Mouse (Mus musculus): Measurements from ENCODE around the gene Vps37b. TPM values are rescaled to one million over a fixed set of nuclear protein-coding genes. Genes with fewer than 3 reads are reported as not detected.

Gene Vps37b
- polyA plus RNA-seq, 1 experiment = 2.7 TPM

DNA sequence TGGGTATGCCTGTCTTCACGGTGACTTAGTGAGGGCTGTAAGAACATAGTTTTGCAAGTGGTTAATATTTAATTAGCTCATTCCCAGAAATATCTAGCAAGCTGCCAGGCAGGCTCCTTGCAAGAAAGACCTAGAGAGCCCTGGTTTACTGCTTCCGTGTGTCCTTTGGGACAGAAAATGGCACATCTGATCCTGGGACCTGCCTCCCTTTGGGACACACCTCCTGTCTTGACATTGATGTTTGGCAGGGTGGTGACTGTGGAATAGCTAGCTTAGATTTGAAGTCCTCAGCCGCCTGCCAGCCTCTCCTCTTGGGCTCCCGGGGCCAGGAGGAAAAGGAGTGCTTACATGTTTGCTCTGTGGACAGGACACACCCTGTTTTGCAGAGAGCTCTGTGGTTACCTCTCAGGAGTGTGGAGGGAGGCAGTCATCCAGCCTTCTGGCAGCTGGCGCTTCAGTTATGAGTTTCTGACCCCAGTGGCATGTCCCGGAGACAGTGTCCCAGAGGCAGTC is 56.3 kb downstream of the Vps37b start:
- H3K4me1 ChIP-seq (ENCODE audit: control insufficient read depth, insufficient read depth, insufficient read length, low read length) = peaks cover 35% of the 10 kb centered on the region
- no peak overlapping the region for H3K27ac ChIP-seq (replicated peaks; ENCODE audit: low read depth, low read length)
- H3K4me3 ChIP-seq (ENCODE audit: insufficient read depth, low read depth, low read length) = no peak overlapping the region

DNA sequence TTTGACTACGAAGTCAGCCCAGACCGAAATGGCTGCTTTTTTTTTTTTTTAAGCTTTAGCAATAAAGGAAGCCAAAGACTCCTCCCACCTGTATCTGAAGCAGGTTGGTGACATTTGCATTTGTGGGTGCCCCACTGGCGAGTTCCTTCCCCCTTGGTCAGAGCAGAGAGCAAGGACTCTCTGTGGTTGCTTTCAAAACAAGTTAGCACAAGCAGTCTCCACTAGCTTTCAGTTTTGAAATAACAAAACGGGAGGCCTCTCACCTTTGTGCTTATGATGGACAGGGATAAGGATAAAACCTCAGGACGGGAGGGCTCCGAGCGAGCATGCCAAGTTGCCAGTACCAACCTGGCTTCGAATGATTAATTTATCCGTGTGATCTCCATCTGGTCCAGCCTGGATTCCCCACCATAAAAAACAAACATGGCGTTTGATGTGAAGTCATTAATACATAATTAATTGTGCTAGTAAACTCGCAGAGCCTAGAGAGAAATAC is 57.4 kb downstream of the Vps37b start:
- Histone ChIP-seq H3K4me3 (ENCODE audit: insufficient read depth, low read depth, low read length) (peak overlapping the region; percentile 42), H3K27ac (replicated peaks; ENCODE audit: low read depth, low read length) (peak overlapping the region; percentile 13; the same call in 1 of the 2 replicates), H3K4me1 (ENCODE audit: control insufficient read depth, insufficient read depth, insufficient read length, low read length) (peaks cover 26% of the 10 kb centered on the region)

DNA sequence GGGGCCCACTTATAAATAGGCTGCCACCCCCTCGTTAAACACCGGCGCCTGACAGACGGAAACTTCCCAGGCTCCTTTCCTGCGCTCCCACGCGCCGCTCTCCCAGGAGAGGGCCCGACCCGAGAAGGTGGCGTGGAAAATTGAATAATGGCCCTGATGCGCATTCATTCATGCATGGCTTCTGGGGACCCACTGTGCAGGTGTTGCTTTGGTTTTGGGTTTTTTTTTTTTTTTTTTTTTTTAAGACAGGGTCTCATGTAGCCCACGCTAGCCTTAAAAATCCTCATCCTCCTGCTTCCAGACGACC is 57.9 kb downstream of the Vps37b start:
- Histone ChIP-seq H3K4me3 (ENCODE audit: insufficient read depth, low read depth, low read length) (peak overlapping the region; percentile 70), H3K4me1 (ENCODE audit: control insufficient read depth, insufficient read depth, insufficient read length, low read length) (peaks cover 22% of the 10 kb centered on the region), H3K27ac (replicated peaks; ENCODE audit: low read depth, low read length) (no peak overlapping the region; the same call in 1 of the 2 replicates)

DNA sequence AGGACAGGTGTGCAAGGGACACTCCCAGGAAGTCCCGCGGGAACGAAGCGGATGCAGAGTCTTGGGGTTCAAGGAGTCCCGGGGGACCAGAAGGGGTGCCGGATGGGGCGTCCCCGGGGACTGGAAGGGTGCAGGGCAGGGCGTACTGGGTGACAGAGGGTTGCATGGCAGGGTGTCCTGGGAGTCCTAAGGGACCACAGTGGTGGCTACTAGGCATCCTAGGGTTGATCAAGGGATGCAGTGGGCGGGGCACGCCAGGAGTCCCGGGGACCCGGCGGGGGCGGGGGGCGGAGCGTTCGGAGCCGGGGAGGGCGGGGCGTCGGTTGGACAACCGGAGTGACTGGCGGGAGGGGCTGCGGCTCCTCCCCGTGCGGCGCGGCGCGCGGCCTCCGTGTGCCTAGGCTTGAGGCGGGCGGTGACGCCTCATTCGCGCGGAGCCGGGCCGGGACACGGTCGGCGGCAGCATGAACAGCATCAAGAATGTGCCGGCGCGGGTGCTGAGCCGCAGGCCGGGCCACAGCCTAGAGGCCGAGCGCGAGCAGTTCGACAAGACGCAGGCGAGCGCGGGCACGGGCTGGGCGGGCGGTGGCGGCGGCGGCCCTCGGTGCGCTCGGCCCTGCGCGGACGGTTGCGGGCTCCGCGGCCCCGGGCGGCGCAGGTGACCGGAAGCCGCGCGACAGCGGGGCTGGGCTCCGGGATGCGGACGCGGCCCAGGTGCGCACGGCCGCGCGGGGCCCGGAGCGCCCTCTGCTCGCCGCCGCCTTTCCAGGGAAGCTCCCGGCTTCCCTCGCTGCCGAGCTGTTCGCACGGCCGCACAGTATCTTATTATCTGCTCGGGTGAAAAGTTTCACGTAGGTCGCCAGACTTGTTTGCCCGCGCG is 58.5 kb downstream of the Vps37b start, which contains the start of gene Hip1r:
Hip1r (plus strand) TSS at position 330 of the 880 bp plus-strand sequence.
- Histone ChIP-seq H3K4me3 (ENCODE audit: insufficient read depth, low read depth, low read length) (peak within 1 kb of the TSS; percentile 70), H3K27ac (replicated peaks; ENCODE audit: low read depth, low read length) (no peak within 1 kb of the TSS; the same call in 1 of the 2 replicates), H3K4me1 (ENCODE audit: control insufficient read depth, insufficient read depth, insufficient read length, low read length) (peaks cover 18% of the 10 kb centered on the region)

DNA sequence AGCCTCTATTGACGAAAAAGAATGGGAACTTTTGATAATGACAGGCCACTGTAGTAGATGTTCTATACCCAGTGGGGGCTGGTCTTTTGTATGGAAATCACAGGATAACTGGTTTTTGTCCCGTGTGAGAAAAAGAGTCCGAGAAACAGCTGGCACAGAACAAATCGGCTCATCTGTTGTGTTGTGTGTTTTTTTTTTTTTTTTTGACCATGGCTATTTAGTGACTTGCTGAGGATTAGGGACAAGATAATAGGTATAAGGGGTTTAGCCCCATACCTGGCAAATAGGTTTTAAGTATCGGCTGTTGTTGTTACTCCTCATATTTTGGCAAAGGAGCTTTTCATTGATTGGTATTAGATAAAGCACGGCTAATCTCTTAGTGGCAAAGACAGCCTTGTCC is 59.6 kb downstream of the Vps37b start:
- Histone ChIP-seq H3K4me3 (ENCODE audit: insufficient read depth, low read depth, low read length) (no peak overlapping the region), H3K27ac (replicated peaks; ENCODE audit: low read depth, low read length) (no peak overlapping the region), H3K4me1 (ENCODE audit: control insufficient read depth, insufficient read depth, insufficient read length, low read length) (peaks cover 9% of the 10 kb centered on the region)

DNA sequence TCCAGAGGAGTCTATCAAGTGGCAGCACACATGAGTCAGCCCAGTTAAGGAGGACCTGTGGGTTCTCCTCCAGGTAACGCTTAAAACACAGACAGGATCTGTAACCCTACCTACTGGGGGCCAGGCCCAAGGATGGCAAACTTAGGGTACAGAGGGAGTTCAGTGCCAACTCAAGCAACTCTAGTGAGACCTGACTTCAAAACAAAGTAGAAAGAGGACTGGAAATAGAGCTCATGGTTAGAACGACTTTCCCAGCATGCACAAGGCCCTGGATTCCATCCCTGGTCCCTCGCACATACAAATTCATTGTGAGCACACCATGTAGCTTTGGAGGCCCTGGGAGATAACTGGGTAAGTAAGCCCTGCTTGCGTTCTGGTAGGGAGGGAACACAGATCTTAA is 61.5 kb downstream of the Vps37b start:
- H3K4me1 ChIP-seq (ENCODE audit: control insufficient read depth, insufficient read depth, insufficient read length, low read length) = peaks cover 5% of the 10 kb centered on the region
- H3K4me3 ChIP-seq (ENCODE audit: insufficient read depth, low read depth, low read length) = no peak overlapping the region
- no peak overlapping the region for H3K27ac ChIP-seq (replicated peaks; ENCODE audit: low read depth, low read length)

DNA sequence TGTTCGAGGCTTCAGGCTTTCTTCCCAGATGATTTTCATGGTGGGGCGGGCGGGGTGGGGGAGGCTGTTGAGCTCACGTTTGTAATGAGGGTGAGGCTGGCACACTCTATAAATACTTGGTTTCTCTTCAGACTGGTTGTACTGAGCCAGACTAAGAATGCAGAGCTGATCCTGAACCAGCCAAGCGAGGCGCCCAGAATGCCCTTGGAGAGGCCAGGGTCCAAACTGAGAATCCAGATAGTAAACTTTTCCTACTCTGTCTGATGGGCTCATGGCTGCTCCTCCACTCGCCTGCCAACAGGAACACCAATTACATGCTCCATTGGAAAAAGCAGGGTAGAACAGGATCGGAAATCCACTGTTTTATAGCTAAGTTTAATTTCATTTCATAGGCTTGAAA is 62.9 kb downstream of the Vps37b start:
- H3K4me1 ChIP-seq (ENCODE audit: control insufficient read depth, insufficient read depth, insufficient read length, low read length) = no peaks in the 10 kb centered on the region
- H3K27ac ChIP-seq (replicated peaks; ENCODE audit: low read depth, low read length) = no peak overlapping the region
- no peak overlapping the region for H3K4me3 ChIP-seq (ENCODE audit: insufficient read depth, low read depth, low read length)

DNA sequence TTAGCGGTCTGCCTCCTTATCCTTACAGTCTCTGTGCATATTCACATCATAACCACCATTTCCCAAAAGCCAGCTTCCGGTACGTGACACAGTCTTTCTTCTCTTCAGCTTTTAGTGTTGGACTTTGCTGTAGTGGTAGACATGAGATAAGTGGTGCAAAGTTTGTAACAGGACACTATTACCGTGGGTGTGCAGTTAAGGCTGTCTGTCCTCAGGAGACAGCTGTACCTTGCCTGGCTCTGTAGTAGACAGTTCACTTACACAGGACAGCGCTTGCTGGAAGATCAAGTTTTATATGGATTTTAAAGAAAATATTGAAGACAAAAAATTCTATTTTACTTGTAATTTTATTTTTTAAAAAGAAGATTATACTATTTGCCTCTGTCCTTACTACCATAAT is 63.6 kb downstream of the Vps37b start:
- Histone ChIP-seq H3K27ac (replicated peaks; ENCODE audit: low read depth, low read length) (no peak overlapping the region), H3K4me1 (ENCODE audit: control insufficient read depth, insufficient read depth, insufficient read length, low read length) (no peaks in the 10 kb centered on the region), H3K4me3 (ENCODE audit: insufficient read depth, low read depth, low read length) (no peak overlapping the region)

DNA sequence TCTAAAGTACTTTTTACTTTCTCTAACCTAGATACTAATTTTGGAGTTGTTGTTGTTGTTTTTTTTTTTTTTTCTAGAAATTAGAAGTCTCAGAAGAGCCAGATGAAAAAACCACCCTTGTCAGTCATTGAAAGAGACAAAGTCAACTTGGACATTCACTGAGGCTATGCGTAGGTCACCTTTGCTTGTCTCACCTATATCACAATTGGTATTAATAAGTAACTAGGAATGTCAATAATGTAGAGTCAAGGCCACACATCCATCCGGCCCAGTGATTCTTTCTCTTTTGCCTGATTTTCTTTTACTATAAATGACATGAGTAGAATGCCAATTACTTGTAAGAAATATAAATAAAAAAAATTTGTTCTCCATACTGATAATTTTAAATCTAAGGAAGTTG is 65.3 kb downstream of the Vps37b start:
- no peak overlapping the region for H3K27ac ChIP-seq (replicated peaks; ENCODE audit: low read depth, low read length)
- no peak overlapping the region for H3K4me3 ChIP-seq (ENCODE audit: insufficient read depth, low read depth, low read length)
- H3K4me1 ChIP-seq (ENCODE audit: control insufficient read depth, insufficient read depth, insufficient read length, low read length) = no peaks in the 10 kb centered on the region

DNA sequence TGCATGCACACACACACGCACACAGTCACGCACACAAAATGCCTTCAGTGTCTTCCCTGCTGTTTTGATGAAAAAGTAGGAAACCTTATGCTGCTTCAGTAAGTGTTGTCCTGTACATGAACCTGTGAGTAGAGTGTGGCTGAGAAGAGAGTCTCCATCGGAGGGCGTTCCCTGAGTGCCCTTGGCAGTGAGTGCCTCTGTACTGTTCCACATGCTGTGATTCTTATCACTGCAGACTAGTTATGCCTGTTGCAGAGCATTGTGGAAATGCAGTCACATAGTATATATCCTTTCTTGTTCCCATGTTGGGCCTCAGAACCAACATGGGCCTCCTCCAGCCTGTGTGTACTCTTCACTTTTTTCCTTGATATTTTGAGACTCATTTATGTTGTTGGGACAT is 67.9 kb downstream of the Vps37b start:
- H3K4me1 ChIP-seq (ENCODE audit: control insufficient read depth, insufficient read depth, insufficient read length, low read length) = no peaks in the 10 kb centered on the region
- no peak overlapping the region for H3K27ac ChIP-seq (replicated peaks; ENCODE audit: low read depth, low read length)
- no peak overlapping the region for H3K4me3 ChIP-seq (ENCODE audit: insufficient read depth, low read depth, low read length)

DNA sequence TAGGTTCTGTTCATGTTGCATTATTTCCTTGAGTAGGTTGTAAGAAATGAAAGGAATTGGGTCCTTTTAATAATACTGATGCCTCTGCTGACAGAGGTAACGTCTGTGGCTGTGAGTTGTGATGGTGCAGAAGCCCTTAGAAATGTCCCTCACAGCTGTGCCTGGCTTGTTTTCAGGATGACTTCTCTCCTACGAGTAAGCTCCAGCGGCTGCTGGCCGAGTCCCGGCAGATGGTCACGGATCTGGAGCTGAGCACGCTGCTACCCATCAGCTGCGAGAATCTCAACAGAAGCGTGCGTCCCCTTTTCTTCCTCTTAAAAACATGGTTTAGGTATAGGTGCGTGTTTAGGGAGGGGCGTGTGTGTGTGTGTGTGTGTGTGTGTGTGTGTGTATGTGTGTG is 71.0 kb downstream of the Vps37b start:
- Histone ChIP-seq H3K4me3 (ENCODE audit: insufficient read depth, low read depth, low read length) (no peak overlapping the region), H3K27ac (replicated peaks; ENCODE audit: low read depth, low read length) (no peak overlapping the region), H3K4me1 (ENCODE audit: control insufficient read depth, insufficient read depth, insufficient read length, low read length) (no peaks in the 10 kb centered on the region)

DNA sequence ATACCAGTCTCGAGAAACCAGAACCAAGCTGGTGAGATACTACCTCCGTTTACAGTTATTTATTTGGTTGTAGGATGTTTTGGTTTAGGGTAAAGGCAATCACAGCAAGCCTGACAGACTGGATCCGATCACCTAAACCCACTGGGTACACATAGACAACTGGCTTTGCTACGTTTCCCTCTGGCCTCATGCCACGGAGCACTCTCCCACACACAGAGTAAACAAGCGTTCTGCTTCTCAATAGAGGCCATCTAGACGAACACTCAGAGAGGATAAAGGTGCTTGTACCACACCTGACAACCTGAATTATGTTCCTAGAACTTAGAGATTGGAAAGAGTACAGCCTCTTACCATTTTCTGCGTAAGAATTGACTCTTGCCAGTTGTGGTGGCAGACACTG is 71.9 kb downstream of the Vps37b start:
- H3K27ac ChIP-seq (replicated peaks; ENCODE audit: low read depth, low read length) = no peak overlapping the region
- H3K4me3 ChIP-seq (ENCODE audit: insufficient read depth, low read depth, low read length) = no peak overlapping the region
- no peaks in the 10 kb centered on the region for H3K4me1 ChIP-seq (ENCODE audit: control insufficient read depth, insufficient read depth, insufficient read length, low read length)

DNA sequence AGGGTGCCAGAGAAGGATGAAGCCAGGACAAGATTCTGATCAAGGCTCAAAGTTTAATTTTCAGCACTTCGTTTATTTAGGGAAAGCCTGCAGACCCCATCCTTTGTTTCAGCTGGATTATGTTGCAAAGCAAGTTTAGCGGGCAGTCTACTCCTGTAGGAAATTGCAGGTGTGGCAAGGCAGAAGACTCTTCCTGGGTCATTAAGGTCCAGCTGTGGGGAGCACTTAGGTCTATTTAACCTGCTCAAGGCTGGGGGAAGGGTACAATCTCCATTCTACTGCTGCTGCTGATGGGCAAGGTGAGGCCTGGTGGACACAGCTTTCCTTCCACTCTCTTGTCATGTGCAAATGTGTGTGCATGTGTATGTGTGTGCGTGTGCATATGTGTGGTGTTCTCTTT is 73.1 kb downstream of the Vps37b start:
- Histone ChIP-seq H3K27ac (replicated peaks; ENCODE audit: low read depth, low read length) (no peak overlapping the region), H3K4me3 (ENCODE audit: insufficient read depth, low read depth, low read length) (no peak overlapping the region), H3K4me1 (ENCODE audit: control insufficient read depth, insufficient read depth, insufficient read length, low read length) (no peaks in the 10 kb centered on the region)

DNA sequence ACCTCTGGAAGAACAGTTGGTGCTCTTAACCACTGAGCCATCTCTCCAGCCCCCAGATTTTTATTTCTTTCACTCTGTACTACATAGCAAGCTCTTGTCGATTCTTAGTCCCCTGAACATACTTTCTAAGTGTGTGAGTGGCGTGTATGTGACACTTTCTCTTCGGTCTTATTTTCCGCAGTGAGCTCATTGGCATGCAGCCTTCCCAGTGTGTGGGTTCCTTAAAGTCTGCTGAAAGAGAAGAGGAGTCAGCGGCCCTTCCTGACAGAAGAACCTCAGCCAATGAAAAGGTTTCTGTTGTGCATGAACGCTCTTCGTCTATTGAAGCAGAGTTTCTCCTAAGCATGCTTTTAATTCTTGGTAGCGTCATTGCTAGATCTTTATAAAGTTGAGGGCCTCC is 74.9 kb downstream of the Vps37b start:
- Histone ChIP-seq H3K4me3 (ENCODE audit: insufficient read depth, low read depth, low read length) (no peak overlapping the region), H3K4me1 (ENCODE audit: control insufficient read depth, insufficient read depth, insufficient read length, low read length) (no peaks in the 10 kb centered on the region)

More for the DNA sequence above, 74.9 kb downstream of the Vps37b start:
- no peak overlapping the region for H3K27ac ChIP-seq (replicated peaks; ENCODE audit: low read depth, low read length)

Measured in brown adipose tissue, adult 24 weeks (tissue).